Mouse (Mus musculus) heart, adult 18-20 months (tissue): ENCODE measurements around the gene Hectd2. TPM values are rescaled to one million over a fixed set of nuclear protein-coding genes. Genes with fewer than 3 reads are reported as not detected.

ENCODE experiments used
- DNase-seq, 2 experiments: peaks; one replicate each; pipeline ENCODE4 v3.0.0; 2021 to 2022; ENCODE audit warnings: mixed read lengths in 1 of 2
- total RNA-seq, 2 experiments: library from RNA; stranded (reverse); gene quantifications; 2 replicates each; pipeline ENCODE4 v1.2.3; 2021

The Hectd2 gene
- total RNA-seq, 2 experiments from 2014 or later, result 1.5 TPM

DNA sequence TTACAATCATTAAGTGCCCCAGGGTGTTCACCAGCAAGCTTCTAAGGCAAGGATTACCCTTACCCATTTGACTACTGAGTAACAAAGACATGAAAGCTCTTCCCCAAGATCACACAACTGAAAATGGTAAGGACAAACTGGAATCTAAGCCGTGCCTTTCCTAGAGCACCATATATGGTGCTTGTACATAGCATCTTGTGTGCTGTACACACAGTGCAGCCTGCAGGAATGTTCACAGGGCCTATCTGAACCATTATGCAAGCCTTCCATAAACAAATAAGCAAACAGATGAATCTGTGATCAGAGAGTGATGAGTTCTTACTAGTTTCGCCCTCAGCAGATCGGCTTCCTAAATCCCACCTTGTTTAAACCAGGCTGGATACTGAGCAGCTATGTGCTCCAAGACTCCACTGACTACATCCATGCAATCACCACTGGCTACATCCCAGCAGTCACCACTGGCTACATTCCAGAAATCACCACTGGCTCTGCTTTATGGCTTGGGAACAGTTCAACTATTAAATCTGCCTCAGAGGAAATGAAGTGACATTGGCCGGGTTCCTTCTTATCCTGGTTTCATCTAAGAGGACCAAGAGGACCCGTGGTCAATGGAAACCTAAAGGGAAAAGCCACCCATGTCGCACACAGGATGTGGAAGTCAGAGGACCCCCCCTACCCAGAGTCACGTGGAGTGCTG lies 91.8 kb downstream of the Hectd2 start:
- DNase-seq, result peak in 1 of 2 experiments; percentile 44

DNA sequence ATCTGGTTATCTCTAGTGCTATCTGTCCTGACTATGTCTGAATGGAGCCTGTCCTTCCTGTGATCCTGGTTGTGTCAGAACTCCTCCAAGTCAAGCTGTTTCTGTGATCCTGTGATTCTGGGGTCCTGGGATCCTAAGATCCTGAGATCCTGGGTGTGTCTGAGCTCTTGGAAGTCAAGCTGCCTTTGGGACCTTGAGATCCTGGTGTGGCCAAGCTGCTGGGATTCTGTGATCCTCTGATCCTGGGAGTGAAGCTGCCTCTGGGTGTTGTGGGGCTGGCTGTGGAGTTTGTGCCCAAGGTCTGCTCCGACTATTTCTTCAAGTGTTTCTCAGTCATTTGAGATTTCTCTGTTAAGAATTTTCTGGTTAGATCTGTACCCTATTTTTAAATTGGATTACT lies 98.2 kb downstream of the Hectd2 start:
- no peak for DNase-seq

- DNase-seq, result no peak
Observed at GRCm38 (mm10) chr19:36662734-36663133, 108.3 kb downstream of the Hectd2 start.

DNA sequence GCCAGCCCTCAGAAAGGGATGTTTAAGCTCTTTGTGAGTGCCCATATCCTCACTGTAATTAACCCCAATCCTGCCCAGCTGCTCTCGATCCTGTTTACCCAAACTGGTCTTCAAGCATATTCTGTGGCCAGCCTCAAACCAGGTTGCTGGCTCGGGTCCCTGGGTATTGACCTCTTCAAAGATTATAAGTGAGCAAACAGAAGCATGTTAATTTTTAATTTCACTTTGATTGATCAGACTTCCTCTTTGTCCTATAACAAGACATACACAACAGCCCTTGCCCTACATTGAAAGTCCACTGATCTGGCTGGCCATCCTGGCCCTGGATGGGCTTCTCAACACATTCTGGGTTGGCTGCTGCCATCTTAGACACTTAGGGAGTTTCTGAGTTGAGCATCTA lies 109.5 kb downstream of the Hectd2 start:
- no peak for DNase-seq

GRCm38 (mm10) chr19:36664417-36664816 lies 110.0 kb downstream of the Hectd2 start:
- no peak for DNase-seq

GRCm38 (mm10) chr19:36665206-36665605 lies 110.8 kb downstream of the Hectd2 start:
- no peak for DNase-seq

DNA sequence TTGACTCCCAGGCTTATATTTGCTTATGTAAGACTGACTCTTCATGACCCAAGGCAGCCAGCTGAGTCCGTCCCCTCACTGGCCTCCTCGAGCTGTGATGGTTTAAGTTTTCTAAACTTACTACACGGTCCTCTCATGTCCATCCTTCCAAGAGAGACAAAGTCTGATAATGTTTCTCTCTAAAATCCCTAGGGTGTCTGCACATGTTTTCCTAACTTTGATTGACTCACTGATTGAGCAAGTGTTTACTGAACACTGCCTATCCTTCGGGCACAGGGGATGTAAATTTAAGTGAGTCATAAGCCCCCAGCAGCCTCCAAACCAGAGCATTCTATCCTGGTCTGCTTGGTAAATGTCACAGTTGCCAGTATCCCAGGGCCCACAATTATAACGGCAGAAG lies 111.2 kb downstream of the Hectd2 start:
- no peak for DNase-seq

DNA sequence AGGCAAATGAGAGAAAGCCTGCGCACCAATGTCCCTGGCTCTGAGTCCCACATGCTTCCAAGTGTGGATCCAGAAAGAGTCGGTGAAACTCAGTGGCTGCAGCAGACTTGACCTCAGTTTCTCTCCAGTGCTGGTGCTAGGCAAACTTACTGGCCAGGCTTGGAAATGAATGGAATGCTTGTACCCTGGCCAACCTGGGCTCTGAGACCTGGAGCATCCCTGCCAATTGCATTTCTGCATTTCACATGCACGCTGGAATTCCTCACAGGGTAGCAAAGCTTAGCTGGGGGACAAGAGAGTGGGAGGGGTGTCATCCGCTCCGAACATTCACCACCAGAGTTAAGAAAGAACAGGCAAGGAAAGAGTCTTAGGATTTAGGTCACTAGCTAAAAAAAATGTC lies 112.0 kb downstream of the Hectd2 start:
- no peak for DNase-seq

DNA sequence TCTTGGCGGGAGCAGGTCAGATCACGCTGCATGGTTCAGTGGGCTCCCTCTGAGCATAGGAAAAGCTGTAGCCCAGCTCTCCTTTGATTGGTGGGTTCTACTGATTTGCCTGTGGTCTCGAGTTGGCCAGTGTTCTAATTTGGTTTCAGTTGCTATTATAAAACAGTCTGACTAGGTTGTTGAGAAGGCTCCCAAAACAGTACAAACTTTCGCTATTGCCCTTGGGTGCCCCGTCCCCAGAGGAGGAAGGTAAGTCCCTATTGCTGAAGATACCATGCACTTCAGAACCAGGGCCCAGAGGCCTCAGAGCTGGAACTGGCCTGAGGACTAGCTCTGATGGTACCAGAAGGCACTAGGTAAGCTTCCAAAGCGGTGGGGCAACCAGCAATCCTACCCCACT lies 112.9 kb downstream of the Hectd2 start:
- DNase-seq, result no peak

- no peak for DNase-seq
Observed at GRCm38 (mm10) chr19:36668098-36668497, 113.7 kb downstream of the Hectd2 start.

DNA sequence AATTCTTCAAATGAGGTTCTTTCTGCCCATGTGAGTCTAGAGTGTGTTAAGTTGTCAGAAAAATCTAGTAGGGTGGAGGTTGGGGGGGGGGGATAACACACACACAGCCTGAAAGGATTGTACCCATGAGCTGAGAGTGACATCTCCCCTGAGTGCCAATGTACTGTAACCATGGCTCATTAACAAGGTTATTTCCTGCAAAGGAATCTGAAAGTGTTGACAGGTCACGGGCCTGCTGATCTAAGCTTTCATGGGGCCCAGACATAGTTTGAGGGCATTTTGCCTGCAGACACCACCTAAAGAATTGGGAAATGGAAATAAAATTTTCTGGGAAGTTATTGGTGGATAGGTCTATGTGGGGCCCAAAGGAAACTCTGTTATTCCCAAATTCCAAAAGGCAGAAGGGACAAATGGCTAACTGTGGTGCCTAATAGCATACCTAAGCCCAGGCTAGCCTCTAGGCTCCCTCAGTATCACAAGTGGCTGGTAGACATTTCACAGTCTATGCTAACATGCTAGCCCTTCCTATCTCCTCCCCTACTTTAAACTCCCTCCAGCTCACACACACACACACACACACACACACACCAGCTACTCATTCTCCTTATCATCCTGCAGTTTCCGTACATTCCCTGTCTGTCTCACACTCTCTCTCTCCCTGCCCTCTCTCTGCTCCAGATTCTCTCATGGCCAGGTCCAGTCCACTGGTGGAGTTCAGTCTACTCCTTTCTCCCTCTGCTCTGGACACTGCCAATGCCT lies 114.6 kb downstream of the Hectd2 start:
- peak; percentile 42 to 56 for DNase-seq

DNA sequence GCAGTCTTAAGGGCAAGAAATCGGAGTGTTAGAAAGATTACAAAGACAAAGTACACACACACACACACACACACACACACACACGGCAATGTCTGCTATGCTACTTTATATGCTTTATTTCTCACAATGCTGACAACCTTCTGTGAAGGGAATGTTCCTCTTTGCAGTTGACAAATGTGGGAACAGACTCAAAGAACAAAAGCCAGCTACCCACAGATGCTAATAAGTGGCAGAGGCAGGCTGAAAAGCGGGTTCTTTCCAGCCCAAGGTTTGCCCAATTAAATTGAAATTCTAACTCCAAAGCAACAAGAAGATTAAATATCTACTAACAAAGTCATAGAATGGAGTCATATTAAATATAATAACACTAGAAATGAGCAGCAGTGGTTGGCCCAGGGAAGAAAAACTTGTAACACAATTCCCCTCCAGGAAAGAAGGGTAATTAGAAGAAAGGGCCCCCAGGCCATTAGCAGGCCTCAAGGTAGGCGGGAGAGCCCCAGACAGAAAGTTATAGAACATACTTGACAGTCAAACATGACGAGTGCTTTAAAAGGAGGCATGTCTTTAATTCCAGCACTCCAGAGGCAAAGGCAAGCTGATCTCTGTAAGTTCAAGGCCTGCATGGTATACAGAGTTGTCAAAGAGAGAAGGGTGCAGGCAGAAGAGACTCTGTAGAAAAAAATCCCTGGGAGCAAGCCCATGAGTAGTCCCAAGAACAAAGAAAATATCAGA lies 115.4 kb downstream of the Hectd2 start:
- peak in 1 of 2 experiments; percentile 15 for DNase-seq

Other genes starting within 250 kb of the Hectd2 start
- 10 to 100 TPM; 63.4 to 78.1 TPM for gene Pcgf5, start 206.3 kb upstream of the Hectd2 start, total RNA-seq
- 100 to 1,000 TPM; 159 to 201 TPM for gene Ppp1r3c, start 182.0 kb downstream of the Hectd2 start, total RNA-seq